Mouse (Mus musculus): ENCODE measurements around the gene Rps8. TPM values are rescaled to one million over a fixed set of nuclear protein-coding genes. Genes with fewer than 3 reads are reported as not detected.
"Not testable (repeated sequence)": the region's sequence is repeated elsewhere in the genome, so short reads cannot be mapped to it uniquely, and the experiment has no call there.

The Rps8 gene
- polyA plus RNA-seq, 1 experiment from 2014 or later, result 829 TPM

DNA sequence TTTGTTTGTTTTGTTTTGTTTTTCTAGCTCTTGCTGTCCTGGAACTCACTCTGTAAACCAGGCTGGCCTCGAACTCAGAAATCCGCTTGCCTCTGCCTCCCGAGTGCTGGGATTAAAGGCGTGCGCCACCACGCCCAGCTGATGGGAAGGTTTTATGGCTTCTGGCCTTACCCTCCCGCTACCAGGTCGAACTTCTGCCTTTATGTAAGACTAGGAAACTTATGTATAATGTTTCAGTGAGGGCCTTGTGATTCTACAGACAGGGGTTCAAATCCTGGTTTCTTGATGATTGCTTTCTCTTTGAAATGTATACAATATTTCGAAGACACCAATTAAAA is 26.7 kb upstream of the Rps8 start:
- peak overlapping the region; percentile 85 for H3K4me3 ChIP-seq (replicated peaks; ENCODE audit: low read length)
- ATAC-seq (ENCODE audit: insufficient read depth, low FRiP score), result peak; percentile 39; the same call in 1 of the 2 replicates
- peak overlapping the region; percentile 51 for H3K27ac ChIP-seq (ENCODE audit: low read length)

DNA sequence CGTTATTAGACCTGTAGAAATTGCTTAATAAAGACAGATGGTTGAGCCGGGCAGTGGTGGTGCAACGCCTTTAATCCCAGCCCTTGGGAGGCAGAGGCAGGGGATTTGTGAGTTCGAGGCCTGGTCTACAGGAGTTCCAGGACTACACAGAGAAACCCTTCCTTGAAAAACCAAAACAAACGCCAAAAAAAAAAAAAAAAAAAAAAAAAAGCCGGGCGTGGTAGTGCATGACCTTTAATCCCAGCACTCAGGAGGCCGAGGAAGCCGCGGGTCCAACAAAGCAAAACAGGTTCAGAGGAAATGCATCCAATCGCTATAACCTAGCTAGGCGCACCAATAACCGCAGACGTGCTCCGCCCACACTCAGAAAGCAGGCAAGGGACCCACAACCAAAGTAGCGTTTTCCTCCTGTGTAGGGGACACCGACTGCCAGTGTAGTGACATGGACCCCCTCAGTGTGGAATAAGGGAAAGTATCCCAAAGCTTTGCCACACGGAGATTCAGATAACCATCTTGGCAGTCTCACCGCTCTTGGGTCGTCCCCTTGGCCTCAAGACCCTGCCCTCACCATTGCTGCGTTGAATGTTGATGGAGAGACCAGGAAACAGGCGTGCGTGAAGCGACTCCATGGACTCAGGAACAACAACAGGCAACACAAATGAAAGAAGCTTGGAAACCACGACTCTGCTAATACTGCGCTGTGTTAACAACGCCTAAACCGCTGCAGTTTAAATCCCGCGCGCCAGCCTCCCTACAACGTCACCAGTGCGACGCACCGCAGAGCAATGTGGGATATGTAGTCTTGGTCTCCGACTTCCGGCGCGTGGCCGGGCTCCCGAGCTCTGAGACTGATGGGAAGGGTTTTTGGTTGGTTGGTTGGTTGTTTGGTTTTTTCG is 26.1 kb upstream of the Rps8 start, which contains the start of gene Kif2c:
Kif2c (minus strand) TSS at position 777 of the 896 bp plus-strand sequence.
- Histone ChIP-seq H3K27me3 (ENCODE audit: control insufficient read depth, insufficient read depth, low read length) (no peaks in the 10 kb centered on the region), H3K27ac (ENCODE audit: low read length) (peak within 1 kb of the TSS; percentile 73), H3K36me3 (ENCODE audit: control insufficient read depth, insufficient read depth, low read length) (peaks cover 11% of the 10 kb centered on the region), H3K9me3 (replicated peaks; ENCODE audit: control insufficient read depth, low read length) (no peaks in the 10 kb centered on the region), H3K4me2 (ENCODE audit: low read depth, low read length) (peak within 1 kb of the TSS; percentile 89), H3K4me3 (replicated peaks; ENCODE audit: low read length) (peak within 1 kb of the TSS; percentile 85), H3K4me1 (ENCODE audit: control insufficient read depth, insufficient read depth, low read length) (peaks cover 7% of the 10 kb centered on the region), H3K9ac (ENCODE audit: low read length) (peak within 1 kb of the TSS; percentile 74)
- under 1% methylated on average over 42 of the region's 42 CpGs for WGBS
- ATAC-seq (ENCODE audit: insufficient read depth, low FRiP score), result peak; percentile 98

More for the DNA sequence above, 26.7 kb upstream of the Rps8 start:
- not testable (repeated sequence) for H3K4me1 ChIP-seq (ENCODE audit: control insufficient read depth, insufficient read depth, low read length); H3K27me3 ChIP-seq (ENCODE audit: control insufficient read depth, insufficient read depth, low read length); H3K36me3 ChIP-seq (ENCODE audit: control insufficient read depth, insufficient read depth, low read length); H3K9me3 ChIP-seq (replicated peaks; ENCODE audit: control insufficient read depth, low read length)
- Histone ChIP-seq H3K4me2 (ENCODE audit: low read depth, low read length) (peak overlapping the region; percentile 62), H3K9ac (ENCODE audit: low read length) (peak overlapping the region; percentile 72)
- 14% methylated on average over 9 of the region's 9 CpGs for WGBS

- H3K27me3 ChIP-seq (ENCODE audit: control insufficient read depth, insufficient read depth, low read length), result no peaks in the 10 kb centered on the region
- WGBS, result 79% methylated on average over 5 of the region's 5 CpGs
- H3K9me3 ChIP-seq (replicated peaks; ENCODE audit: control insufficient read depth, low read length), result no peaks in the 10 kb centered on the region
- no peak overlapping the region for H3K27ac ChIP-seq (ENCODE audit: low read length)
- H3K36me3 ChIP-seq (ENCODE audit: control insufficient read depth, insufficient read depth, low read length), result peaks cover 40% of the 10 kb centered on the region
- H3K4me1 ChIP-seq (ENCODE audit: control insufficient read depth, insufficient read depth, low read length), result no peaks in the 10 kb centered on the region
- H3K4me3 ChIP-seq (replicated peaks; ENCODE audit: low read length), result no peak overlapping the region
- no peak overlapping the region for H3K4me2 ChIP-seq (ENCODE audit: low read depth, low read length)
- H3K9ac ChIP-seq (ENCODE audit: low read length), result no peak overlapping the region
- ATAC-seq (ENCODE audit: insufficient read depth, low FRiP score), result no peak
Observed at GRCm38 (mm10) chr4:117169936-117170335, 13.9 kb upstream of the Rps8 start.

DNA sequence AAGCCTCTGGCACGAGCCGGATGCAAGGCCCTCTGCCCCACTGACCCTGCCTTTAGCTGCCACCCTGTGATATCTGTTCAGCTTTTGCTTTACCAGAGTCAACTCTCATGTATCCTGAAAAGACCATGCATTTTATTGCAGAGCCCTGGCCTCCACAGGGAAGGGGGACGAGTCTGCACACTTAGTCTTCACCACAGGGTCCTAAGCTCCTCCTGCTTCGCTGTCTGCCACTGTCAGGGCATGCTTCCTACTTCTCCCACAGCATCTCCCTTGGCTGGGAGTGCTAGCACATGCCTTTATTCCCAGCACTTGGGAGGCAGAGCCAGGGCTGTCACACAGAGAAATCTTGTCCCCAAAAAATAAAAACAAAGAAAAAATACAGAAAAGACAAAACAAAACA is 5.1 kb upstream of the Rps8 start:
- Histone ChIP-seq H3K4me2 (ENCODE audit: low read depth, low read length) (no peak overlapping the region), H3K27me3 (ENCODE audit: control insufficient read depth, insufficient read depth, low read length) (no peaks in the 10 kb centered on the region), H3K36me3 (ENCODE audit: control insufficient read depth, insufficient read depth, low read length) (peaks cover 24% of the 10 kb centered on the region), H3K9me3 (replicated peaks; ENCODE audit: control insufficient read depth, low read length) (no peaks in the 10 kb centered on the region), H3K9ac (ENCODE audit: low read length) (no peak overlapping the region), H3K27ac (ENCODE audit: low read length) (no peak overlapping the region), H3K4me3 (replicated peaks; ENCODE audit: low read length) (no peak overlapping the region), H3K4me1 (ENCODE audit: control insufficient read depth, insufficient read depth, low read length) (no peaks in the 10 kb centered on the region)
- no peak for ATAC-seq (ENCODE audit: insufficient read depth, low FRiP score)
- 76% methylated on average over 4 of the region's 4 CpGs for WGBS

DNA sequence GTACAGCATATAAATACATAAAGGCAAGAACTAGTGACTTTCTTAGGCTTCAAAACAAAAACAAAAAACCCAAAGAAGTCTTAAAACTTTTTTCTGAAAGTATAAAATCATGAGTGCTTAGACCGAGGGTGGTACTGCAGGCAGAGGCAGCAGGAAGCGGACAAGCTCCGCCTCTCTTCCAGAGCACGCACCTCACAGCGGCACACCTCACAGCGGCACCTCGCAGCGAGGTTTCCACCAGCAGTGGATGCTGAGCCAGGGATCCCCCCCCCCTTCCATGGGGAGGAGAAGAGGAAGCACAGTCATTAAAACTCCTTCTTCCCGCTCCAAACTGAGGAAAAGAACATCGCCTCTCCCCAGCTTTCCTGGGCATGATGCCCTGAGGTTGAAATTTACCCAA is 3.6 kb upstream of the Rps8 start:
- H3K4me2 ChIP-seq (ENCODE audit: low read depth, low read length), result no peak overlapping the region
- H3K9me3 ChIP-seq (replicated peaks; ENCODE audit: control insufficient read depth, low read length), result no peaks in the 10 kb centered on the region
- WGBS, result 77% methylated on average over 10 of the region's 10 CpGs
- no peak for ATAC-seq (ENCODE audit: insufficient read depth, low FRiP score)
- no peak overlapping the region for H3K4me3 ChIP-seq (replicated peaks; ENCODE audit: low read length)
- H3K27me3 ChIP-seq (ENCODE audit: control insufficient read depth, insufficient read depth, low read length), result no peaks in the 10 kb centered on the region
- H3K36me3 ChIP-seq (ENCODE audit: control insufficient read depth, insufficient read depth, low read length), result peaks cover 15% of the 10 kb centered on the region
- no peak overlapping the region for H3K27ac ChIP-seq (ENCODE audit: low read length)
- H3K4me1 ChIP-seq (ENCODE audit: control insufficient read depth, insufficient read depth, low read length), result peaks cover 1% of the 10 kb centered on the region; the same call in 1 of the 2 replicates
- H3K9ac ChIP-seq (ENCODE audit: low read length), result no peak overlapping the region

DNA sequence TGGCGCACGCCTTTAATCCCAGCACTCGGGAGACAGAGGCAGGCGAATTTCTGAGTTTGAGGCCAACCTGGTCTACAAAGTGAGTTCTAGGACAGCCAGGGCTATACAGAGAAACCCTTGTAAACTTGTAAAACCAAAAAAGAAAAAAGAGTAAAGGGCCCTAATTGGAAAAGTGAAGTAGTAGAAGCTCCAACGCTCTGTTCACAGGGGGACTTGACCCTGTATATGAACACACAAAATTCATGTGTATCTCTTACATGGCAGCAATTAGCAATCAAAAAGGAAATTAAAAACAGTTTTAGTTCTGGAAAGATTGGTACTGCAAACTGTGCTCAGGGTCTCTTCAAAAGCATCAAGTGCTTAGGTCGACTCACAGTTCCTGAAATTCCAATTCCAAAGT is 329 bp upstream of the Rps8 start:
- Histone ChIP-seq H3K27me3 (ENCODE audit: control insufficient read depth, insufficient read depth, low read length) (no peaks in the 10 kb centered on the region), H3K4me1 (ENCODE audit: control insufficient read depth, insufficient read depth, low read length) (peaks cover 10% of the 10 kb centered on the region), H3K4me2 (ENCODE audit: low read depth, low read length) (peak overlapping the region; percentile 51), H3K27ac (ENCODE audit: low read length) (peak overlapping the region; percentile 93), H3K4me3 (replicated peaks; ENCODE audit: low read length) (peak overlapping the region; percentile 99), H3K36me3 (ENCODE audit: control insufficient read depth, insufficient read depth, low read length) (peaks cover 30% of the 10 kb centered on the region), H3K9ac (ENCODE audit: low read length) (peak overlapping the region; percentile 99), H3K9me3 (replicated peaks; ENCODE audit: control insufficient read depth, low read length) (no peaks in the 10 kb centered on the region)
- ATAC-seq (ENCODE audit: insufficient read depth, low FRiP score), result no peak
- 30% methylated on average over 6 of the region's 6 CpGs for WGBS

GRCm38 (mm10) chr4:117155020-117155791 is 837 bp downstream of the Rps8 start:
- Histone ChIP-seq H3K4me1 (ENCODE audit: control insufficient read depth, insufficient read depth, low read length) (peaks cover 10% of the 10 kb centered on the region), H3K27me3 (ENCODE audit: control insufficient read depth, insufficient read depth, low read length) (no peaks in the 10 kb centered on the region), H3K4me2 (ENCODE audit: low read depth, low read length) (peak overlapping the region; percentile 83), H3K9ac (ENCODE audit: low read length) (peak overlapping the region; percentile 99), H3K27ac (ENCODE audit: low read length) (peak overlapping the region; percentile 93), H3K9me3 (replicated peaks; ENCODE audit: control insufficient read depth, low read length) (no peaks in the 10 kb centered on the region), H3K36me3 (ENCODE audit: control insufficient read depth, insufficient read depth, low read length) (peaks cover 38% of the 10 kb centered on the region), H3K4me3 (replicated peaks; ENCODE audit: low read length) (peak overlapping the region; percentile 99)
- ATAC-seq (ENCODE audit: insufficient read depth, low FRiP score), result no peak
- under 1% methylated on average over 44 of the region's 44 CpGs for WGBS

DNA sequence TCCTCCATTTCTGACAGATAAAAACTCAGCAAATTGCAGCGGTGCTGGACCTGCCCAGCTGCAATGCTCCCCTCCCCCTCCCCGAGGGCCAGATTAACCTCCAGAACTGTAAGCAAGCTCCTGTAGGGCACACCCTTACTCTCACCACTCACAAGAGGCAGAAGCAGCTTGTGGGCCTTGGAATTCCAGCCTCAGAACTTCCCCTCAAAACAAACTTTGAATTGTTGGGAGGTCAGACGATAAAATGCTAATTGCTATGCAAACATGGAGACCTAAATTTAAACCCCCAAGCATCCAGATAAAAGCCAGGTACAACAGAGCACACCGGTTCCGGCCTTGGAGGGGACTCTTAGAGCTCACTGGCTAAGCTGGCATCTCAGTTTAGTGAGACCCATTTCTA is 3.3 kb downstream of the Rps8 start:
- Histone ChIP-seq H3K4me1 (ENCODE audit: control insufficient read depth, insufficient read depth, low read length) (peaks cover 10% of the 10 kb centered on the region), H3K4me2 (ENCODE audit: low read depth, low read length) (peak overlapping the region; percentile 83; the same call in 1 of the 2 replicates), H3K27me3 (ENCODE audit: control insufficient read depth, insufficient read depth, low read length) (no peaks in the 10 kb centered on the region), H3K9ac (ENCODE audit: low read length) (peak overlapping the region; percentile 4; the same call in 1 of the 2 replicates), H3K36me3 (ENCODE audit: control insufficient read depth, insufficient read depth, low read length) (peaks cover 37% of the 10 kb centered on the region), H3K4me3 (replicated peaks; ENCODE audit: low read length) (no peak overlapping the region), H3K27ac (ENCODE audit: low read length) (no peak overlapping the region), H3K9me3 (replicated peaks; ENCODE audit: control insufficient read depth, low read length) (no peaks in the 10 kb centered on the region)
- 51% methylated on average over 5 of the region's 5 CpGs for WGBS
- no peak for ATAC-seq (ENCODE audit: insufficient read depth, low FRiP score)

DNA sequence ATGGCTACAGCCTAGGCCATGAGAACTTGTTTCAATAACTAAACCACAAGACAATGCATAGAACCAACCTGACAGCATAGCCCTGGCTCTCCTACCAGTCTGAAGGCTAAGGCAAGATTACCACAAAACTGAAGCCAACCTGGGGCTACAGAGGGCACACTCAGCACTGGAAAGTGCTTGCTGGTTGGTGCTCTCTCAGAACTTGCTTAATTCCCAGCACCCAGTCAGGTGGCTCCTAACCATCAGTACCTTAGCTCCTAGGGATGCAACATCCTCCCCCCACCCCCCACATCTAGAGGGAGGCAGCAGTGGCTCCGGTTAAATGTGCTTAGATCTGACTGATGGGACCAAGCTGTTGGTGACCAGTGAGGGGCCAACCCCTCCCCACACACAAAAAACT is 4.6 kb downstream of the Rps8 start:
- H3K4me3 ChIP-seq (replicated peaks; ENCODE audit: low read length), result no peak overlapping the region
- H3K36me3 ChIP-seq (ENCODE audit: control insufficient read depth, insufficient read depth, low read length), result peaks cover 37% of the 10 kb centered on the region
- H3K27me3 ChIP-seq (ENCODE audit: control insufficient read depth, insufficient read depth, low read length), result no peaks in the 10 kb centered on the region
- H3K4me1 ChIP-seq (ENCODE audit: control insufficient read depth, insufficient read depth, low read length), result peaks cover 10% of the 10 kb centered on the region
- H3K27ac ChIP-seq (ENCODE audit: low read length), result no peak overlapping the region
- H3K4me2 ChIP-seq (ENCODE audit: low read depth, low read length), result no peak overlapping the region
- ATAC-seq (ENCODE audit: insufficient read depth, low FRiP score), result no peak
- no peak overlapping the region for H3K9ac ChIP-seq (ENCODE audit: low read length)
- WGBS, result 34% methylated on average over 1 of the region's 1 CpGs
- no peaks in the 10 kb centered on the region for H3K9me3 ChIP-seq (replicated peaks; ENCODE audit: control insufficient read depth, low read length)
